Mouse (Mus musculus) testis, adult 2 months (tissue): ENCODE results near the gene Tiam1. TPM values are rescaled to one million over a fixed set of nuclear protein-coding genes. Genes with fewer than 3 reads are reported as not detected.

ENCODE experiments used
- H3K27ac ChIP-seq: fragments of 200-500 bp; 2 replicates; pipeline ENCODE4 v1.5.1; 2012; ENCODE audit warnings: low read depth, low read length; ENCODE audit not compliant: control insufficient read depth, insufficient read depth
- H3K27me3 ChIP-seq: fragments of 200-500 bp; 2 replicates; pipeline ENCODE4 v1.6.1; 2012; ENCODE audit warnings: mild to moderate bottlenecking, low read length, moderate library complexity; ENCODE audit not compliant: control insufficient read depth, insufficient read depth
- H3K36me3 ChIP-seq: fragments of 200-500 bp; 2 replicates; pipeline ENCODE4 v1.6.1; 2012; ENCODE audit warnings: mild to moderate bottlenecking, low read length; ENCODE audit not compliant: control insufficient read depth, insufficient read depth
- H3K4me1 ChIP-seq: fragments of 200-500 bp; 2 replicates; pipeline ENCODE4 v1.6.1; 2012; ENCODE audit warnings: low read length; ENCODE audit not compliant: control insufficient read depth, insufficient read depth
- H3K4me3 ChIP-seq: fragments of 200-500 bp; 2 replicates; pipeline ENCODE4 v1.5.1; 2012; ENCODE audit warnings: low read depth, mild to moderate bottlenecking, low read length, moderate library complexity, mixed read lengths; ENCODE audit not compliant: control insufficient read depth
- CTCF ChIP-seq: fragments of 200-500 bp; IDR thresholded peaks from 2 replicates; pipeline ENCODE4 v1.5.1; 2012; ENCODE audit warnings: low read depth, mild to moderate bottlenecking, inconsistent platforms, low read length, moderate library complexity; ENCODE audit not compliant: control insufficient read depth, insufficient read depth, insufficient replicate concordance
- POLR2A ChIP-seq: fragments of 200-500 bp; IDR thresholded peaks from 2 replicates; pipeline ENCODE4 v1.6.1; 2012; ENCODE audit warnings: low read depth, mild to moderate bottlenecking, inconsistent platforms, low read length, moderate library complexity; ENCODE audit not compliant: control insufficient read depth
- polyA plus RNA-seq: library from polyadenylated mRNA; depleted of rRNA; stranded (reverse); fragments of >200 nt; gene quantifications from 2 replicates; pipeline ENCODE4 v1.2.3, GENCODE M21; 2012

Tiam1 gene
- polyA plus RNA-seq, 1 experiment = 9.6 TPM

DNA sequence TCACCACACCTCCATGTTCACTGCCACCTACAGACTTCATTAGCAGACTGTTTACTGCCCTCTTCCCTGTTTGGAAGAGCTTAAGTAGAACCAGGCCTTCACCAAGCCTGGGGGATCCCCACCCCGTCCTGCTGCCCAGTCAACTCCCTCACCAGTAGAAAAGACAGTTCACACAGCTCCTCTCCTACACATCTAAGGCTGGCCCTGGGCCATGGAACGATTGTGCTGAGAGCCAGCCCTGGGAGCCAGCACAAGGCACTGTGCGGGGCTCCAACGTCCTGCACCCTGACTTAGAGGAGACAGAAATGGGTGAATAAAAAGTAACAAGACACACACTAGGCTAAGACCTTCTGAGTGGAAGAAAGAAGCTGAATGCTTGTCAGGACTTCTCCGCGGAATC is 20.5 kb downstream of the Tiam1 start:
- no peaks in the 10 kb centered on the region for H3K27me3 ChIP-seq
- H3K27ac ChIP-seq = 0 out of 2 replicates have a peak overlapping the region, but pooled peaks have one; percentile 10
- peaks cover 7% of the 10 kb centered on the region for H3K4me1 ChIP-seq
- TF ChIP-seq CTCF = no peak
- no peak for TF ChIP-seq POLR2A
- H3K4me3 ChIP-seq = no peak overlapping the region
- H3K36me3 ChIP-seq = no peaks in the 10 kb centered on the region

DNA sequence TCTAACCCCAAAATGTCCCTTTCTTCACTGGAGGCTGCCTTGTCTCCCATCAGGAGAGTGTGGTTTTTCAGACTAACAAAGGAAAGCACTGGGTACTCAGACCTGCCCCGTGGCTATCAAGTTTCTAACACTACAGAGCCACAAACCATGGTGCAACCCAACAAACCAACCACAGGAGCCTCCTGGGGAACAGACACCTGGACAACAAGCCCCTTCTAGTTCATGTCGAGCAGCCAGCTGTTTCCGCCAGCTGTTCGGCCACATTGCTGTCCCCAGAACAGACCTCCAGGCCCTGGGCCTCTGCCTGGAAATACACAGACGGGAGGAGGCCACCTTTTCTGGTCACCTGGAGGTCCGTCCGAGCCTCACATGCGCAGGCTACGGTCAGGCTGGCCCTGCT is 21.1 kb downstream of the Tiam1 start:
- TF ChIP-seq CTCF (no peak), POLR2A (no peak)
- H3K27ac ChIP-seq = peak overlapping the region; percentile 16; the same call in 1 of the 2 replicates

DNA sequence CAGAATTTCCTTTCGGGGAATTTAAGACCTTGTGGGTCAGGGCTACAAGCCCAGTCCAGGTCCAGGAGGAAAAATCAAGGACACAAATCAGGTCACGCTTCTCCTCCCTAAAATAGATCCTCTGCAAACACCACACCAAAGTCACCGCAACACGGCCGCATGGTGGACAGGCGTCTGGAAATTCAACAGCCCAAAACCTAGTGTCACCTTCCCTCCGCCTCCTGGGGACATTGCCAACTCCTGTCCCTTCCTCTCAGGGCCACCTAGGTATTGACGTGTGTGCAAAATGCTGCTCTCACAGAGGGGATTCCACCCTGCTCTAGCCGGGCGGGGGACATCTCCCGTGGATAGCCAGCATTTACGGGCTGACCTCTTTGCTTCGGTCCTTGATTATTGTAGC is 21.8 kb downstream of the Tiam1 start:
- no peaks in the 10 kb centered on the region for H3K36me3 ChIP-seq
- H3K4me1 ChIP-seq = peaks cover 7% of the 10 kb centered on the region
- H3K4me3 ChIP-seq = no peak overlapping the region
- H3K27me3 ChIP-seq = no peaks in the 10 kb centered on the region
- TF ChIP-seq CTCF (no peak), POLR2A (no peak)
- no peak overlapping the region for H3K27ac ChIP-seq

More for the DNA sequence above, 21.1 kb downstream of the Tiam1 start:
- Histone ChIP-seq H3K27me3 (no peaks in the 10 kb centered on the region), H3K4me1 (peaks cover 7% of the 10 kb centered on the region), H3K36me3 (no peaks in the 10 kb centered on the region), H3K4me3 (no peak overlapping the region)

DNA sequence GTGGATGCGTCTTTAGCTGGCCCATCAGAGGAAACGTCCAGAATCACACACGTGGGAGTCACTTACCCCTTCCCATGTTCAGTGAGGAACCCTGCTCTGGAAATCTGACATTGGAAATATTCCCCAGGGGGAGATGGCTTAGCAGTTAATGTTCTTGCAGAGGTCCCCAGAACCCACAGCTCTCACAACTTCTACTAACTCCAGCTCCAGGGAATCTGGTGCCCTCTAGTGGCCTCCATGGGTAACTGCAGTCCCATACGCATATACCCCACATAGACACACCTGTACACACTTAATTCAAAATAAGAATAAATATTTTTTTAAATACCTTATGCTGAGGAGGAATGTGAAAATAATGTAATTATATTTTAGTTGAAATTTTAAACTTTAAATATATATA is 23.6 kb downstream of the Tiam1 start:
- H3K36me3 ChIP-seq = no peaks in the 10 kb centered on the region
- no peaks in the 10 kb centered on the region for H3K27me3 ChIP-seq
- H3K4me3 ChIP-seq = no peak overlapping the region
- H3K4me1 ChIP-seq = peaks cover 6% of the 10 kb centered on the region
- peak; percentile 60; the same call in 1 of the 2 replicates for TF ChIP-seq CTCF
- TF ChIP-seq POLR2A = no peak
- no peak overlapping the region for H3K27ac ChIP-seq

DNA sequence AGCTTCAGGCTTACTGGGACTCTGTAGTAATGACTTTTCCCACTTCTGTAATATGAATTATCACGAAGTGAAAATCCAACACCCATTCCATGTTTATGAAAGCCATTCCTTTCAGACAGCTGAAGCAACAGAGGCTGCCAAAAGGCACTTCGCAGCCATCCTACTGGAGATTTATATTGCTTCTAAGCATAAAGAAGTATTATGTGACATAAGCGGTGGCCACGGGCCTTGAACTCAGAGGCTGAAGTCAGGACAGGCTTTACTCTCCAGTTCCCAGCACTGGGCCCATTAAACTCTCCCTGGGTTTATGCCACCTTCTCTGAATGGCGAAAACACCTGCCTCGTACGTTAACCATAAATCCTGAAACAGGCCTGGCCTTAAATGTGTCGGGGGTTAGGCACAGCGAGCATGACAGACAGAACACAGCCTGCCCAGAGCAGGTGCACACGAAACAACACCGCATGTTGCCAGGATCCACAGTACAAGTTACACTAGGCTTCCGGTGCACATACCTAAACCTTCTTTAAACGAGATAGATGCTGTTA is 26.9 kb downstream of the Tiam1 start:
- TF ChIP-seq CTCF = no peak
- TF ChIP-seq POLR2A = no peak
- no peak overlapping the region for H3K4me3 ChIP-seq
- H3K27ac ChIP-seq = no peak overlapping the region
- H3K27me3 ChIP-seq = no peaks in the 10 kb centered on the region
- H3K36me3 ChIP-seq = no peaks in the 10 kb centered on the region
- no peaks in the 10 kb centered on the region for H3K4me1 ChIP-seq

DNA sequence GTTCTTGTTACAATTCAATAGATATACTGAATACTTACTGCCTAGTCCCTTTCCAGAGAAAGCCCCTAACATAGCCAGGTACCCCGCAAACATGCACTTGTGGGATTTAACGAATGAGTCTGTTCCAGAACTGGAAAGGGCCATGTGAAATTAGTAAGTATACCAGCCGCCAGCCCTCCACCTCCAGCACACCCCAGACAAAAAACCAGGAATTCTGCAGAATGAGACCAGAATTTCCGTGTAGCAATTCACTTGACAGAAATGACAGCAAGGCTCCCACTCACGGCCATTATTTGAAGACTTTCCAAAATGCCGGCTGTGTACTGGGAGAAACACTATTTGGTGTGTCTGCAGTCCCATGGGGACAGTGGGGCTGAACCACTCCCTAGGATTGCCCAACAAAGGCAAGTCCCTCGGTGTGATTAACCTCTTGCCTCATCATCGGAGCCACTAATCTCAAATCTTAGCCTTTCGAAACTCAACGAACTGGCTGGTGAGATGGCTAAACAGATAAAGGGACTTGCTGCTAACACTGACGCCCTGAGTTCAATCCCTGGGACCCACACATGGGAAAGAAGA is 30.9 kb downstream of the Tiam1 start:
- Histone ChIP-seq H3K27ac (no peak overlapping the region), H3K4me1 (no peaks in the 10 kb centered on the region), H3K36me3 (no peaks in the 10 kb centered on the region), H3K27me3 (no peaks in the 10 kb centered on the region), H3K4me3 (no peak overlapping the region)
- TF ChIP-seq CTCF (no peak), POLR2A (no peak)

DNA sequence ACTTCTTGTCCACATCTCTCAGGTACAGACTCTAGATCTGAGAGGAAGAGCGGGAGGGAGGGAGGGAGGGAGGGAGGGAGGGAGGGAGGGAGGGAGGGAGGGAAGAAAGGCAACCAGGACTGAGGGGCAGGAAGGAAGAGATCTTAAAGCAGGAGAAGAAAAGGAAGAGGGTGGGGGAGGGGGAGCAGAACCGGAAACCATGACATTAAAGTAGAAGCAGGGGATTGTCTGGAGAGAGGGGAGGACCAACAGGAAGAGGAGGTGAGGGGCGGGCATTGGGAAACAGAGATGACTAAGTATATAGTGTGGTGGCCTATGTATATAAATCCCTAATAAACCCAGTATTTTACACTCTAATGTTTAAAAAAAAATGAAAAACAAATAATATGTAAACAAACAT is 34.1 kb downstream of the Tiam1 start:
- H3K27me3 ChIP-seq = no peaks in the 10 kb centered on the region

More for the DNA sequence above, 34.1 kb downstream of the Tiam1 start:
- Histone ChIP-seq H3K36me3 (no peaks in the 10 kb centered on the region), H3K27ac (no peak overlapping the region), H3K4me1 (no peaks in the 10 kb centered on the region), H3K4me3 (no peak overlapping the region)
- no peak for TF ChIP-seq POLR2A
- no peak for TF ChIP-seq CTCF
